Mouse (Mus musculus) brain, embryonic 14.5 days (tissue): ENCODE results near the gene Nat8f2.

Experiments
- CTCF ChIP-seq: fragments of 200-500 bp; IDR thresholded peaks from 2 replicates; pipeline ENCODE4 v1.5.1; 2012; ENCODE audit warnings: inconsistent platforms, mild to moderate bottlenecking, moderate library complexity, borderline replicate concordance; ENCODE audit not compliant: insufficient read depth, insufficient read length; ENCODE audit errors: extremely low read depth
- POLR2A ChIP-seq: fragments of 200-500 bp; IDR thresholded peaks from 2 replicates; pipeline ENCODE4 v1.6.1; 2012; ENCODE audit warnings: mild to moderate bottlenecking, inconsistent platforms, borderline replicate concordance; ENCODE audit not compliant: poor library complexity, insufficient read depth, insufficient read length, severe bottlenecking; ENCODE audit errors: extremely low read depth

DNA sequence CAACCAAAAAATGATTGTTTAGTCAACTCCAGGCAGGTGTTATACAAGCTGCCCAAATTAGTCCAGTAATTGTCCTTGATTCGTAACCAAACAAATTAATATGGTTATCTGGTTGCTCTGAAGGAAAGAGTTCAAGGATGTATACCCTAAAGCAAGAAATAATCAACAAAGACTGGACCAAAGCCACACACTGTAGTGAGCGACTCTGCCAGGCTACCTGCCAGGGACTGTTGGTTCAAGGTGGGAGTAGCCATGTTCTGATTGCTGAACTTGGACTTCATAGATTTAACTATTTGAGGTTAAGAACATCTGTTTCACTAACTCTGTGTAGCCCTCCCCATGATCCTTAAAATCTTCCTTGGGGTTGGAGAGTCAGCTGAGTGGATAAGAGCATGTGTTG is 5.8 kb downstream of the Nat8f2 start:
- TF ChIP-seq POLR2A = no peak
- TF ChIP-seq CTCF = no peak
